In the genomic region with DNA sequence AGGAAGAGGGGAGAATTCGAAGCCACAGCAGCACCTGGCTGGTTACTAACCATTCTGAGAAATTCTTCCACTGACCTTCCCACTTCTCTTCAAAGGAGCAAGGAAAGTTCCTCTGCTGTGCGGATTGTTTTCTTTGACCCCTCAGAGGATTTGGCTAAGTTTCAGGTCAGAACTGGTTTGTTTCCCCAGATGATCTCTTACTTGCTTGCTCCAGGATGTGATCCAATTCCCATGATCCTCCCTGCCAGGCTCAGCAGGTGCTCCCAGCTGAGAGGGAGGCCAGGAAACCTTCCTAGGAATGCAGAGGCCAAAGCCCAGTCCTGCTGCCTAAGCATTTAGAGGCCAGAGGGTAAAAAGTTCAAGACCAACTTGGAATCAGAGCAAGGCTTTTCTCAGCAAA, we compare ENCODE assay signal across 10 mouse cellular contexts. TPM values are rescaled to one million over a fixed set of nuclear protein-coding genes. Genes with fewer than 3 reads are reported as not detected.
DNase-seq lines count a peak whose midpoint lies in the region; ATAC-seq and TF ChIP-seq lines count a peak whose summit lies in the region.
"Had no signal": no experiment of that assay in that cellular context is flagged by ENCODE, and none has a peak within 500 bp of the region (broad histone marks: within the 10 kb centered on the region; RNA-seq: fewer than 3 reads in every experiment).

No protein-coding gene starts in this region.

- no peaks in the 10 kb centered on the region for H3K9me3 ChIP-seq in embryonic facial prominence, embryonic 11.5 days (replicated peaks; ENCODE audit: control insufficient read depth, low read length)
- peaks cover 5% of the 10 kb centered on the region; the same call in 1 of the 2 replicates for H3K9me3 ChIP-seq in embryonic facial prominence, embryonic 10.5 days
- peaks cover 6% of the 10 kb centered on the region; the same call in 1 of the 2 replicates for H3K9me3 ChIP-seq in heart, embryonic 16.5 days (replicated peaks; ENCODE audit: control insufficient read depth, low read length)

- WGBS in embryonic facial prominence, embryonic 11.5 days: 52% methylated on average over 2 of the region's 2 CpGs
- WGBS in embryonic facial prominence, embryonic 10.5 days: 59% methylated on average over 2 of the region's 2 CpGs
- 54% methylated on average over 2 of the region's 2 CpGs for WGBS in heart, embryonic 16.5 days

- no peak overlapping the region for H3K4me2 ChIP-seq in embryonic facial prominence, embryonic 11.5 days (ENCODE audit: low read depth, low read length)
- no peak overlapping the region for H3K4me2 ChIP-seq in heart, embryonic 16.5 days (ENCODE audit: low read depth, low read length)

- H3K36me3 ChIP-seq in embryonic facial prominence, embryonic 11.5 days (replicated peaks; ENCODE audit: control insufficient read depth, insufficient read depth, low read depth, low read length): no peaks in the 10 kb centered on the region
- no peaks in the 10 kb centered on the region for H3K36me3 ChIP-seq in embryonic facial prominence, embryonic 10.5 days (replicated peaks)
- no peaks in the 10 kb centered on the region for H3K36me3 ChIP-seq in heart, embryonic 16.5 days (ENCODE audit: control insufficient read depth, insufficient read depth)

- no peak for TF ChIP-seq CTCF in left cerebral cortex, adult 2 months (IDR thresholded peaks at IDR 0.05)

- peak; percentile 14 for DNase-seq in embryonic facial prominence, embryonic 11.5 days (ENCODE audit: low spot score)
- DNase-seq in embryonic facial prominence, embryonic 10.5 days (ENCODE audit: low spot score): no peak
- DNase-seq in lung, adult 18-20 months: peak; percentile 27 to 33
- DNase-seq in lung, postnatal 14 days: no peak
- DNase-seq in lung, postnatal 25 days (ENCODE audit: low spot score): peak; percentile 39
- DNase-seq in left cerebral cortex, adult 2 months (ENCODE audit: extremely low spot score in 1 of 2, low spot score in 2 of 2): no peak
- no peak for DNase-seq in frontal cortex, postnatal 36 days (ENCODE audit: low spot score in 2 of 2)
- DNase-seq: adrenal gland, adult 8-10 months had no signal

- H3K27me3 ChIP-seq in embryonic facial prominence, embryonic 11.5 days (ENCODE audit: control insufficient read depth, insufficient read depth, low read length): no peaks in the 10 kb centered on the region
- H3K27me3 ChIP-seq in embryonic facial prominence, embryonic 10.5 days (replicated peaks; ENCODE audit: low read depth, poor library complexity, severe bottlenecking): peaks cover 3% of the 10 kb centered on the region; the same call in 1 of the 2 replicates
- H3K27me3 ChIP-seq in heart, embryonic 16.5 days (ENCODE audit: control insufficient read depth, insufficient read depth, low read length): peaks cover 5% of the 10 kb centered on the region; the same call in 1 of the 2 replicates

- intact Hi-C loops in left cerebral cortex, adult 2 months (cut with DNase I): no loop called here

- no peak overlapping the region for H3K4me3 ChIP-seq in embryonic facial prominence, embryonic 11.5 days (ENCODE audit: low read depth, low read length)
- H3K4me3 ChIP-seq in embryonic facial prominence, embryonic 10.5 days: no peak overlapping the region
- no peak overlapping the region for H3K4me3 ChIP-seq in heart, embryonic 16.5 days (ENCODE audit: low read length)
- no peak overlapping the region for H3K4me3 ChIP-seq in left cerebral cortex, adult 2 months

- H3K9ac ChIP-seq in embryonic facial prominence, embryonic 11.5 days (replicated peaks; ENCODE audit: low read length): no peak overlapping the region
- H3K9ac ChIP-seq in heart, embryonic 16.5 days (ENCODE audit: low read length): no peak overlapping the region

- no peak for ATAC-seq in embryonic facial prominence, embryonic 11.5 days (replicated peaks; ENCODE audit: insufficient number of reproducible peaks, low FRiP score, low TSS enrichment, low read depth)
- no peak for ATAC-seq in heart, embryonic 16.5 days (replicated peaks; ENCODE audit: extremely low read depth, insufficient read depth, low FRiP score)

- H3K4me1 ChIP-seq in embryonic facial prominence, embryonic 11.5 days (ENCODE audit: control insufficient read depth, insufficient read depth, low read length): no peaks in the 10 kb centered on the region
- H3K4me1 ChIP-seq in embryonic facial prominence, embryonic 10.5 days: peaks cover 18% of the 10 kb centered on the region
- H3K4me1 ChIP-seq in heart, embryonic 16.5 days (ENCODE audit: control insufficient read depth, insufficient read depth, low read length): peaks cover 3% of the 10 kb centered on the region

- no peak overlapping the region for H3K27ac ChIP-seq in embryonic facial prominence, embryonic 11.5 days (replicated peaks; ENCODE audit: low read depth, low read length)
- no peak overlapping the region for H3K27ac ChIP-seq in embryonic facial prominence, embryonic 10.5 days (replicated peaks)
- H3K27ac ChIP-seq in heart, embryonic 16.5 days (ENCODE audit: low read length): peak overlapping the region; percentile 60
- H3K27ac ChIP-seq in left cerebral cortex, adult 2 months: no peak overlapping the region

RNA-seq across cellular contexts. Expression of a gene that starts 14.2 kb away (rescaled TPM):
- 15.6 and 17.8 TPM in 2 replicates for polyA plus RNA-seq in embryonic facial prominence, embryonic 11.5 days (2014; fragmentation: Nextera tagmentation; extraction: Ambion mirVana)
- polyA plus RNA-seq in embryonic facial prominence, embryonic 10.5 days (2016; fragmentation: Nextera tagmentation; extraction: Ambion mirVana): 27.2 and 28.0 TPM in 2 replicates
- 45.2 and 46.2 TPM in 2 replicates for polyA plus RNA-seq in heart, embryonic 16.5 days (2015; fragmentation: Nextera tagmentation; extraction: Ambion mirVana)
- 10 to 100 TPM; 15.8 to 18.1 TPM for total RNA-seq in left cerebral cortex, adult 2 months (2021)

RNA-seq across cellular contexts. Expression of a gene that starts 31.3 kb away (rescaled TPM):
- 0.25 TPM in 1 of 2 replicates, not detected in the other for polyA plus RNA-seq in embryonic facial prominence, embryonic 11.5 days (2014; fragmentation: Nextera tagmentation; extraction: Ambion mirVana)
- 0.48 and 0.52 TPM in 2 replicates for polyA plus RNA-seq in embryonic facial prominence, embryonic 10.5 days (2016; fragmentation: Nextera tagmentation; extraction: Ambion mirVana)
- 1.7 and 2.4 TPM in 2 replicates for polyA plus RNA-seq in heart, embryonic 16.5 days (2015; fragmentation: Nextera tagmentation; extraction: Ambion mirVana)
- total RNA-seq in left cerebral cortex, adult 2 months (2021): not detected
- total RNA-seq: heart, postnatal 14 days had no signal

RNA-seq across cellular contexts. Expression of a gene that starts 51.4 kb away (rescaled TPM):
- polyA plus RNA-seq in embryonic facial prominence, embryonic 11.5 days (2014; fragmentation: Nextera tagmentation; extraction: Ambion mirVana): 4.8 and 6.1 TPM in 2 replicates
- polyA plus RNA-seq in embryonic facial prominence, embryonic 10.5 days (2016; fragmentation: Nextera tagmentation; extraction: Ambion mirVana): 5.4 and 6.9 TPM in 2 replicates
- 10.8 and 11.4 TPM in 2 replicates for polyA plus RNA-seq in heart, embryonic 16.5 days (2015; fragmentation: Nextera tagmentation; extraction: Ambion mirVana)
- total RNA-seq in left cerebral cortex, adult 2 months (2021): 10 to 100 TPM; 10.9 to 15.7 TPM

Comparison
In these comparisons a context has a peak if more than half of its experiments do, and no peak if none do; other contexts are left out.
1. DNase-seq: peak in embryonic facial prominence, embryonic 11.5 days (single experiment), lung, adult 18-20 months (2 of 2) and lung, postnatal 25 days (single experiment); none in embryonic facial prominence, embryonic 10.5 days (single experiment), lung, postnatal 14 days (single experiment), left cerebral cortex, adult 2 months (0 of 2) and frontal cortex, postnatal 36 days (0 of 2).